Mouse (Mus musculus): ENCODE measurements around the gene Hoxa5. TPM values are rescaled to one million over a fixed set of nuclear protein-coding genes. Genes with fewer than 3 reads are reported as not detected.

The Hoxa5 gene
- total and polyA plus RNA-seq, 3 experiments = 0.83 to 4.1 (median 1.5) TPM

DNA sequence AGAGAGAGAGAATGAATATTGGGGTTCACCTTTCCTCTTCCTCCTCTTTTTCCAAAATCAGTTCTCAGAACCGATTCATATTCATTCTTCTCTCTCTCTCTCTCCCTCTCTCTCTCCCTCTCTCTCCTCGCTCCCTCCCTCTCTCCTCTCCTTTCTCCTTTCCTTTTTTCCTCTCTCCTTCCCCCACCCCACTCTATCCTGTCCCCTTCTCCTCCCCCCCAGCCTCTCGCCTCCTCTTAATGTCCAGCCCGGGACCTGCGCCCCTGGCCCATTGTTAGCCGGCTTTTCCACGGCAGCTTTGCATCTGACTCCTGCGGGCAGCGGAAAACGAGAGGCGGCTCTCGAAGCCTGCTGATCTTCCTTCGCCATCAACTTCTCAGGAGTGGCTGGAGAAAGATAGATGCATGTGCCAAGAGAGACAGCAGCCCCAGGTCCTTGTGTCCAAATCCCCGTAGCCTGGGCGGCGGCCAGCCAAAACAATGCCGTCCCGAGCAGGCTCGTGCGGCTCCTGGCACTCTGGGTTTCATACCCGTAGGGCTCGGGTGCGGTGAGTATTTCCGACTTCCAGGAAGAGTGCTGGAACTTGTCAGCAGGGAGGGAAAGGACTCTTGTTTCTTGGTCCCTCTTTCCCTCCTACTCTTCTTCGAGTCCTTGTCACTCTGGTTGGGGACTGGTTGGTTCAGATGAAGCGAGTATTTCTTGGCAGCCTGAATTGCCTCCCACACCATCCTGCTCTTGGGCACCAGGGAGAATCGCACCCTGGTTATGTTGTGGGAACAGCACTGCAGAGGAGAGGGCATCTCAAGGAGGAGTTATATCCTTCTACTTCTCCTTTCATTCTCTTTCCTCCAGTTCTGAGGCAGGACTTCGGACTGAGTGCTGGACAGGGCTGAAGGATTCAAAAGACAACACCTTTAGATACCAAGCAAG is 38.7 kb downstream of the Hoxa5 start:
- dilution Hi-C loops (cut with MboI; ENCODE audit: extremely low pct_ligation_motif_present, extremely low pct_unique_long_range_greater_than_20kb, low sequenced_read_pairs) = no loop called here

DNA sequence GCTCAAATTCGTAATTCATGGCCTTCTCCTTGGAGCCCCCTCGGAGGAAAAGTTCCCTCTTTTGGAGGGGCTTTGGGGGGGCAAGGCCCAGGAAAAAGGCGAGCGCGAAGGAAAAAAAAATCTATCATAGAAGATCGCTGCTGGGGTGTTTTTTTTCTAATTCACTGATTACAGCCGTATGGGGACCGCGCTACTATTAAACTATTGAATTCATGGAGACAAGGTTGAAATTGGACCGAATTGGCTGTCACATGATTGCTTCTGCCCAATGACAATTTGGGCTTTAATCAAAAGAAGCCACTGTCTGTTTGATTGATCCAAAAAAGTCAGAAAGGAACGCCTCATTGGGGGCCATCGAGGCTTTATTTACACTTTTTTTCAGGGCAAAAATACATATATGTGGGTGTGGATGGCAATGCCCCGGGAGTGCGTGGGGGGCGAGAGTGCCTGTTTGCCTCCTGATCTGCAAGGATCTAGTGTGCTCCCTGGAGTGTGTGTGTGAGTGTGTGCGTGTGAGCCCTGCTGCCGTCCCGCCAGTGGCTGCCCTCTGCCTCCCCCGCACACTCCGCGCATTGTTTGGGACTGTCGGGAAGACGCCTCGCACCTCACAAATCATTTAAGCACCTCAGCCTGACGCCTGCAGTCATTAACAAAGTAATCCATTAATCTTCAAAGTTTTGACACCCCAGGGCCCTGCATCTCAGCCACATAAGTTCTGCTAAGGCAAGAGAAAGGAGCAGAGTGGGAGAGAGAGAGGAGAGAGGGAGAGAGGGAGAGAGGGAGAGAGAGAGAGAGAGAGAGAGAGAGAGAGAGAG is 39.6 kb downstream of the Hoxa5 start, which contains the start of gene Hoxa2:
Gene Hoxa2, minus strand, starts transcription at position 206 of the 815 bp plus-strand sequence.
- dilution Hi-C loops (cut with MboI; ENCODE audit: extremely low pct_ligation_motif_present, extremely low pct_unique_long_range_greater_than_20kb, low sequenced_read_pairs) = no loop called here
- no peaks in the 10 kb centered on the region for H3K9me3 ChIP-seq (replicated peaks; ENCODE audit: low read length)
- H3K4me3 ChIP-seq (replicated peaks in 1 of 3; ENCODE audit: low read depth in 2 of 3, low read length in 2 of 3, poor library complexity in 1 of 3) = no peak within 1 kb of the TSS
- no peaks in the 10 kb centered on the region; the same call in 1 of the 2 replicates for H3K79me2 ChIP-seq (replicated peaks; ENCODE audit: control insufficient read depth, extremely low read depth, insufficient read depth, poor library complexity, severe bottlenecking)
- TF ChIP-seq BHLHE40 (IDR thresholded peaks at IDR 0.05; ENCODE audit: low read depth, low read length) (no peak), MAZ (IDR thresholded peaks at IDR 0.05; ENCODE audit: low read depth, low read length) (no peak), POLR2AphosphoS2 (IDR thresholded peaks at IDR 0.05; ENCODE audit: low read depth, low read length) (no peak), POLR2A (IDR thresholded peaks at IDR 0.05; ENCODE audit: low read depth, low read length) (no peak), E2F4 (IDR thresholded peaks at IDR 0.05; ENCODE audit: insufficient replicate concordance, low read depth, low read length) (no peak), MEF2A (IDR thresholded peaks at IDR 0.05; ENCODE audit: borderline replicate concordance, low read depth, low read length) (no peak), NRF1 (IDR thresholded peaks at IDR 0.05; ENCODE audit: low read depth, low read length) (no peak), ELF1 (IDR thresholded peaks at IDR 0.05; ENCODE audit: low read depth, low read length) (no peak), TBP (conservative IDR thresholded peaks at IDR 0.05; ENCODE audit: low read depth, low read length) (no peak), ETS1 (conservative IDR thresholded peaks at IDR 0.05; ENCODE audit: low read depth, low read length) (no peak), HCFC1 (IDR thresholded peaks at IDR 0.05; ENCODE audit: low read depth, low read length) (no peak), JUN (IDR thresholded peaks at IDR 0.05; ENCODE audit: insufficient read depth, low read depth, low read length) (no peak), USF2 (conservative IDR thresholded peaks at IDR 0.05; ENCODE audit: low read depth, low read length) (no peak), PAX5 (IDR thresholded peaks at IDR 0.05; ENCODE audit: low read length) (no peak), GABPA (IDR thresholded peaks at IDR 0.05; ENCODE audit: insufficient replicate concordance, low read depth, low read length) (no peak)
- no peaks in the 10 kb centered on the region for H3K27me3 ChIP-seq (replicated peaks)
- no peak within 1 kb of the TSS for H3K27ac ChIP-seq (ENCODE audit: insufficient read depth, low read depth)
- peaks cover 0 to 10% of the 10 kb centered on the region in 2 experiments; a peak in 2 of 4 replicates for H3K4me1 ChIP-seq (ENCODE audit: control insufficient read depth in 1 of 2, insufficient read depth in 2 of 2)
- no peak for DNase-seq (ENCODE audit: extremely low read depth)
- H3K9ac ChIP-seq (ENCODE audit: insufficient read depth, low read depth) = no peak within 1 kb of the TSS
- peaks cover 6 to 48% of the 10 kb centered on the region in 2 experiments for H3K36me3 ChIP-seq (replicated peaks in 1 of 2; ENCODE audit: control insufficient read depth in 1 of 2, insufficient read depth in 1 of 2, low read length in 1 of 2)
- in situ Hi-C loops (cut with MboI; ENCODE audit: low pct_ligation_motif_present, low pct_unique_long_range_greater_than_20kb, low sequenced_read_pairs) = no loop called here
- no peak within 1 kb of the TSS for H3K4me2 ChIP-seq (ENCODE audit: insufficient read depth, low read depth, poor library complexity, severe bottlenecking)

More for the DNA sequence above, 38.7 kb downstream of the Hoxa5 start:
- peaks cover 9 to 51% of the 10 kb centered on the region in 2 experiments for H3K36me3 ChIP-seq (replicated peaks in 1 of 2; ENCODE audit: control insufficient read depth in 1 of 2, insufficient read depth in 1 of 2, low read length in 1 of 2)
- H3K4me2 ChIP-seq (ENCODE audit: insufficient read depth, low read depth, poor library complexity, severe bottlenecking) = no peak overlapping the region
- H3K9ac ChIP-seq (ENCODE audit: insufficient read depth, low read depth) = no peak overlapping the region
- H3K4me1 ChIP-seq (ENCODE audit: control insufficient read depth in 1 of 2, insufficient read depth in 2 of 2) = peaks cover 0 to 6% of the 10 kb centered on the region in 2 experiments; a peak in 2 of 4 replicates
- no peak overlapping the region for H3K27ac ChIP-seq (ENCODE audit: insufficient read depth, low read depth)
- TF ChIP-seq NELFE (IDR thresholded peaks at IDR 0.05; ENCODE audit: low read depth, low read length) = no peak
- no peak for TF ChIP-seq CTCF (conservative IDR thresholded peaks at IDR 0.05 in 1 of 2, IDR thresholded peaks at IDR 0.05 in 1 of 2; ENCODE audit: low read depth in 2 of 2, low read length in 2 of 2)
- TF ChIP-seq ELF1 (IDR thresholded peaks at IDR 0.05; ENCODE audit: low read depth, low read length) = no peak
- TF ChIP-seq E2F4 (IDR thresholded peaks at IDR 0.05; ENCODE audit: insufficient replicate concordance, low read depth, low read length) = no peak
- no peak for TF ChIP-seq ZKSCAN1 (IDR thresholded peaks at IDR 0.05; ENCODE audit: borderline replicate concordance, low read depth, low read length)
- no peak for TF ChIP-seq ZC3H11A (IDR thresholded peaks at IDR 0.05; ENCODE audit: low read depth, low read length)
- TF ChIP-seq CHD2 (IDR thresholded peaks at IDR 0.05; ENCODE audit: low read length) = no peak
- no peak for TF ChIP-seq SIN3A (IDR thresholded peaks at IDR 0.05; ENCODE audit: low read length)
- no peak for TF ChIP-seq MEF2A (IDR thresholded peaks at IDR 0.05; ENCODE audit: borderline replicate concordance, low read depth, low read length)
- no peak for TF ChIP-seq SMC3 (IDR thresholded peaks at IDR 0.05; ENCODE audit: low read depth, low read length)
- no peak for TF ChIP-seq KAT2A (IDR thresholded peaks at IDR 0.05; ENCODE audit: insufficient replicate concordance, low read length)
- TF ChIP-seq UBTF (IDR thresholded peaks at IDR 0.05; ENCODE audit: low read depth, low read length) = no peak
- TF ChIP-seq RAD21 (IDR thresholded peaks at IDR 0.05; ENCODE audit: low read depth, low read length) = no peak
- H3K79me2 ChIP-seq (replicated peaks; ENCODE audit: control insufficient read depth, extremely low read depth, insufficient read depth, poor library complexity, severe bottlenecking) = no peaks in the 10 kb centered on the region; the same call in 1 of the 2 replicates
- DNase-seq (ENCODE audit: extremely low read depth) = no peak
- no peaks in the 10 kb centered on the region for H3K9me3 ChIP-seq (replicated peaks; ENCODE audit: low read length)
- H3K27me3 ChIP-seq (replicated peaks) = no peaks in the 10 kb centered on the region
- H3K4me3 ChIP-seq (replicated peaks in 1 of 3; ENCODE audit: low read depth in 2 of 3, low read length in 2 of 3, poor library complexity in 1 of 3) = no peak overlapping the region
- in situ Hi-C loops (cut with MboI; ENCODE audit: low pct_ligation_motif_present, low pct_unique_long_range_greater_than_20kb, low sequenced_read_pairs) = no loop called here
